Mouse (Mus musculus): ENCODE measurements around the gene Olfr1162.
"Not testable (repeated sequence)": the region's sequence is repeated elsewhere in the genome, so short reads cannot be mapped to it uniquely, and the experiment has no call there.

Gene Olfr1162

DNA sequence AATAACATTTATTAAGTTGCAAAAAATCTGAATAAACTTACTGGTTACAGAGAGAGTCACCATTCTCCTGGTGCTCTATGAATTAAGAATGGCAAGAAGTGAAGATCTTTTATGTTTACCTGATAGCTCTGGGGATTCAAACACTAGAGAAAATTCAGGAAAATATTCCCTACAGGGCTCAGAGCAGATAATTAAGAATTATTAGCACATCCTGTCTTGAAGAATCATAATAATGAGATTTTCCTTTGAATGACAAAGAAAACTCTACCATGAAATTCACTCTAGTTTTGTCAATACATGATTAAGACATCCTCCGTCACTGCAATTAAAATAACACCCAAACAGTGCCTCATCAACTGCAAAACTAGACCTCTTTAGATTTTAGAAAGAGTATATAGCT lies at the start of gene Olfr1162:
Olfr1162 (minus strand) TSS at position 101 of the 400 bp plus-strand sequence.
- DNase-seq (ENCODE audit: low spot score), result no peak

DNA sequence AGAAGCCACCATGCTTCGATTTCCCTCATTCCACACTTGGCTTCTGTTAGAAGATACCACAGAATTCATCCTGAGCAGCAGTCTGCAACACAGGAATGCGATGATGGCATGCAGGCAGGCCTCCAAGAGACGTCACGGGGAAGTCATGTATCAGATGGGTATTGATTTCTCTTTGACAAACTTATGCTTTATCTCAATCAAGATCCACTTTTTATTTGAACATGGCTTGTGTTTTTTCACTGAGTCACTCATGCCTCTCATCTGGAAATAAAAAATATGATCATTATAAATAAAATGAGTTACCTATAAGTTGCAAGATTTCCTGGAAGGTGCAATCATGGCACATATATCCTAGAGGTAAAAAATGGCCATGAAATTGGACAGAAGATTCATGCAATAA lies 42.9 kb upstream of the Olfr1162 start, which contains the start of gene Olfr1164:
Olfr1164 (minus strand) TSS at position 101 of the 400 bp plus-strand sequence.
- no peak for DNase-seq (ENCODE audit: low spot score)

DNA sequence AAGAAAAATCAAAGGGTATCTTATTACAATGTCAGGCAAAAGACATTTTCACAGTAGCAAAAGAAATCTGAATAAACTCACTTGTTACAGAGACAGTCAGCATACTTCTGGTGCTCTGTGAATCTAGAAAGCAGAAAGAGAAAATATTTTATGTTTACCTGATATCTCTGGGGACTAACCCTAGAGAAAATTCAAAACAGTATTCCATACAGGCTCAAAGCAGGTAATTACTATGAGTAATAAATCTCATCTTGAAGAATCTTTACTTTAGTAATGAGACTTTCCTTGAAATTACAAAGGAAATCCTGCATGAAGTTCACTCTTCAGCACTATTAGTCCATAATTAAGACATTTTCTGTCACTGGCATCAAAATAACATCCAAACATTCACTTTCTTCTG lies 20.8 kb upstream of the Olfr1162 start, which contains the start of gene Olfr1163:
Olfr1163 (minus strand) TSS at position 101 of the 400 bp plus-strand sequence.
- no peak for DNase-seq (ENCODE audit: low spot score)

DNA sequence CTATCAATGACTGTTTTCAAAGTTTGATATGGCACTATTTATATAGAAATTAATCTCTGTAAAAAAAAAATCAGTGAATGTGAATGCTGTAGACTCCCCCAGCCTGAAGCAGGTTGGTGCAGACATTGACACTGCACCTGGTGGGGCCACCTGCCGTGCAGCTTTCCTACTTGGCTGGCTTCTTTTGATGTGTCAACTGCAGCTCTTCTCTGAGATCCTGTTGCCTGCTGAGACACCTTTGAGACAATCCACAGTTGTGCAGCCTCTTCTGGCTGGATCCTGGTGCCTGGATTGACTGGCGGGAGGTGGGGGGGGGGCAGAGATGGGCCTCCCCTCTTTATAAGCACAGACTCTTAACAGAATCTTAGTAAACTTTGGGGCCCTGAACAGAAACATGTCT lies 12.7 kb upstream of the Olfr1162 start:
- DNase-seq (ENCODE audit: low spot score), result no peak

DNA sequence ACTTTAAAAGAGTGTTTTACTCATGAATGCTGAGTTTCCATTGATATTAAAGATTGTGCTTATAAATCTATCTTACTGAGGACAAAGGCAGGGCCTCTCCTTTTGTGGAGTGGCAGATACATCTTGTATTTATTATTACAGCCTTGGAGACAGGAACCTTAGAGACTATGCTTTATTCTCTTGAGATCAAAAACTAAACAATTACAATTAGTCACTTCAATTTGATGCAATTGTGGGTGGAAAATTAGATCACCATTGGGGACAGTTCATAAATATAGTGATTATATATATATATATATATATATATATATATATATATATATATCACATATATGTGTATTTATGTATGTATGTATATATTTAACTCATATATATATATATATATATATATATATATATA lies 13.3 kb downstream of the Olfr1162 start, which contains the start of gene Olfr73:
Olfr73 (minus strand) TSS at position 101 of the 400 bp plus-strand sequence.
- no peak for DNase-seq (ENCODE audit: low spot score)

DNA sequence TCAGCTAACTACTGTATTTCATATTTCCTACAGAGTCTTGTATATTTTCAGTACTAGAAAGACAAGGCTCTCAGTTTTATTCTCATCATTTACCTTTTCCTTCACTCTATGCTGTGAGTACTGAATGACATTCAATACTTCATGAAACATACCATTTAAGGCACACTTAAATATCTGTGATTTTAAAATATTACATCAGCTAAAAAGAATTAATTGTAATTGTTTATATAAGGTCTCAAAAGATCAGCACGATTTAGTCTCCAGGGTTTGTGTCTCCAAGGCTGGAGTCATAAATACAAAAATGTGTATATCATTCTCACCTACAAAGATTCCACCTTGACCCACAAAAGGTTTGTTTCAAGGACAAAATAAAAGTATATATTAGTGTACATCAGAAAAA lies 28.5 kb downstream of the Olfr1162 start, which contains the start of gene Olfr1161:
Olfr1161 (plus strand) TSS at position 301 of the 400 bp plus-strand sequence.
- not testable (repeated sequence) for DNase-seq (ENCODE audit: low spot score)

DNA sequence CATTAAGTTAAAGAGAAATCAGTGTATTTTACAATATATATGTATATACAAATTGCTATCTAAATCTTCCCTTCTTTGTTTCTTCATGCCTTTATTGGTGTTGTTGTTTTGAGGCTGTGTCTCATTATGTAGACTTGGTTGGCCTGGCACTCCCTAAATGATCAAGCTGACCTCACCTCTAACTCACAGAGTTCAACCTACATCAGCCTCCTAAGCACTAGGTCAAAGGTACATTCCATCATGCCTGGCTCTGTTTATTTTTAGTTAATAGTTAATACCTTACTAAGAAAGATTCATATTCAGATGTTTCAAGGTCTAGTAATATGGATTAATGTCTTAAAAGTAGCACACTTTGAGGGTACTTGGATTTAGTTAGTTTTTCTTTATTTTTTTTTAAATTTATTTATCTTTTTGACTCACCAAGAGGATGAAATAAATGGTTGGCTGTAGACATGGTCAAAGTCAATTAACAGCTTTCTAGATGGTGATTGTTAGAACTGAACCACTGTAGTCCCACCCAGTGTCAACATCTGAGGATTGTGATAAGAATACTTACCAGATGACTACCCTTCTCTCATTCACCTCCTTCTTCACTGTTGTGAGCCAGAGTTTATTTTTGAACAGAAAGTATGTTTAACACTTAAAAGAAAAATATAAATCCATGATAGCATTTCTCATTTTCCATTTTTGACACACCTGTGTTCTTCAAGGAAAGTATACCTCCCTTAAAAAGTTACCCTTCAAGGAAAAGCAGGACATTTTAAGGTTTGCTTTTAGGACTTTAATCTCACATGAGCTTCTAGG lies 43.2 kb downstream of the Olfr1162 start, which contains the start of gene Olfr1160:
Olfr1160 (minus strand) TSS at position 754 of the 804 bp plus-strand sequence.
- DNase-seq (ENCODE audit: low spot score), result no peak
